Mouse (Mus musculus) lung, postnatal 0 days (tissue): ENCODE data around the gene Fam208b. TPM values are rescaled to one million over a fixed set of nuclear protein-coding genes. Genes with fewer than 3 reads are reported as not detected.

ENCODE experiments used
- ATAC-seq: fragments of 200-750 bp; cut with Nextera tagmentation; 2 replicates; pipeline ENCODE4 v1.8.0; 2017; ENCODE audit warnings: moderate library complexity
- DNase-seq: peaks from one replicate; pipeline ENCODE4 v3.0.0-alpha.2; 2016; ENCODE audit warnings: low spot score
- H3K27ac ChIP-seq: fragments of 300-500 bp; sonication (generic); 2 replicates; pipeline ENCODE4 v1.5.1; 2014; ENCODE audit warnings: antibody characterized with exemption, mild to moderate bottlenecking, low read length, mixed read lengths
- H3K27me3 ChIP-seq: fragments of 300-500 bp; sonication (generic); replicated peaks from 2 replicates; pipeline ENCODE4 v1.6.1; 2014; ENCODE audit warnings: low read length, mixed read lengths; ENCODE audit not compliant: insufficient read depth
- H3K36me3 ChIP-seq: fragments of 300-500 bp; sonication (generic); 2 replicates; pipeline ENCODE4 v1.6.1; 2014; ENCODE audit warnings: low read length, mixed read lengths; ENCODE audit not compliant: insufficient read depth
- H3K4me1 ChIP-seq: fragments of 300-500 bp; sonication (generic); 2 replicates; pipeline ENCODE4 v1.6.1; 2014; ENCODE audit warnings: antibody characterized with exemption, low read depth, low read length, mixed read lengths; ENCODE audit not compliant: insufficient read depth
- H3K4me2 ChIP-seq: fragments of 300-500 bp; sonication (generic); replicated peaks from 2 replicates; pipeline ENCODE4 v1.6.1; 2014; ENCODE audit warnings: low read depth, mild to moderate bottlenecking, low read length, moderate library complexity, mixed read lengths
- H3K4me3 ChIP-seq: fragments of 300-500 bp; sonication (generic); 2 replicates; pipeline ENCODE4 v1.5.1; 2014; ENCODE audit warnings: low read depth, low read length
- H3K9ac ChIP-seq: fragments of 300-500 bp; sonication (generic); replicated peaks from 2 replicates; pipeline ENCODE4 v1.6.1; 2014; ENCODE audit warnings: low read depth, mild to moderate bottlenecking
- H3K9me3 ChIP-seq: fragments of 300-500 bp; sonication (generic); 2 replicates; pipeline ENCODE4 v1.6.1; 2016; ENCODE audit warnings: low read length, mixed read lengths
- CTCF ChIP-seq: IDR thresholded peaks from 2 replicates; pipeline ENCODE4 v1.5.1; 2016; ENCODE audit warnings: antibody characterized with exemption, mild to moderate bottlenecking
- EP300 ChIP-seq: IDR thresholded peaks from 2 replicates; pipeline ENCODE4 v1.6.1; 2016; ENCODE audit warnings: antibody characterized with exemption, mild to moderate bottlenecking, control low read depth
- WGBS: fragments of 180-500 bp; shearing (Covaris S2); extraction: QIAGEN DNeasy Blood & Tissue Kit; methylation state at CpG from one replicate; pipeline ENCODE4 v1.1.7; 2014; 5-methylcytosine and 5-hydroxymethylcytosine counted together
- polyA plus RNA-seq: library from polyadenylated mRNA; unstranded; fragments of >200 nt; fragmentation: Nextera tagmentation; extraction: Ambion mirVana; gene quantifications from 2 replicates; pipeline ENCODE4 v1.2.1, GENCODE M21; 2015

Gene Fam208b
- 5.9 and 6.3 TPM in 2 replicates for polyA plus RNA-seq

DNA sequence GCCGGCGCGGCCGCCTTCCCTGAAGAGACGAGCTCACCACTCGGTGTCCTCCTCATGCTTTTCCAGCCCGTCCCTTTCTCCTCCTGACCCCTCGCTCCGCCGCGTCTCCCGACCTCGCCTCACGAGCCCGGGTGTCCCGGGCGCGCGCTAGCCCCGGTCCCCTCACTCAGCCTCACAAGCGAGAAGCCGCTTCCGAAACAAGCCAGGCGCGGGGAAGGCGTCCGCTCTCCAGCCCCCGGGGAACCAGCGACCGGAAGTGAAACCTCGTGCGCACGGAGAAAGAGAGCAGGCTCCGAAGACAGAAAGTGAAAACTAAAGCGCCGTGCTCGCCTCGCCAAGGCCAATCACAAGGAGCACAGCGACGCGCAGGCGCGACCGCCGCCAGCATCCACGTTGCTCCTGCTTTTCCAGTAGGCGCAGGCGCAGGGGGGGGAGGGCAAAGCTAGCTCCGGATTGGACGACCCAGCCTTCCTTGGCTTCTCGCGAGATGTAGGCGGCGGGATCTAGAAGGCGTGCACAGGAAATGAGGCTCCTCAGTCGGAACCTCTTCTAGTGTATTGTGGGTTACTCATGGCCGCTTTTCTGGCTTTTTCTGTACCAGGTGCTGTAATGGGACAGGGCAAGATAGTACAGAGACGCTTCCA is at the start of gene Fam208b:
Fam208b (minus strand) TSS at position 314 of the 644 bp plus-strand sequence.
- TF ChIP-seq EP300 (peak; percentile 84), CTCF (no peak)
- WGBS, result under 1% methylated on average over 55 of the region's 58 CpGs
- ATAC-seq (peak; percentile 99), DNase-seq (peak; percentile 100)
- H3K9ac ChIP-seq, result peak within 1 kb of the TSS; percentile 82
- H3K36me3 ChIP-seq, result no peaks in the 10 kb centered on the region
- H3K27ac ChIP-seq, result peak within 1 kb of the TSS; percentile 95
- no peaks in the 10 kb centered on the region for H3K9me3 ChIP-seq
- peak within 1 kb of the TSS; percentile 95 for H3K4me3 ChIP-seq
- no peaks in the 10 kb centered on the region for H3K27me3 ChIP-seq
- H3K4me1 ChIP-seq, result no peaks in the 10 kb centered on the region; the same call in 1 of the 2 replicates
- H3K4me2 ChIP-seq, result peak within 1 kb of the TSS; percentile 93

DNA sequence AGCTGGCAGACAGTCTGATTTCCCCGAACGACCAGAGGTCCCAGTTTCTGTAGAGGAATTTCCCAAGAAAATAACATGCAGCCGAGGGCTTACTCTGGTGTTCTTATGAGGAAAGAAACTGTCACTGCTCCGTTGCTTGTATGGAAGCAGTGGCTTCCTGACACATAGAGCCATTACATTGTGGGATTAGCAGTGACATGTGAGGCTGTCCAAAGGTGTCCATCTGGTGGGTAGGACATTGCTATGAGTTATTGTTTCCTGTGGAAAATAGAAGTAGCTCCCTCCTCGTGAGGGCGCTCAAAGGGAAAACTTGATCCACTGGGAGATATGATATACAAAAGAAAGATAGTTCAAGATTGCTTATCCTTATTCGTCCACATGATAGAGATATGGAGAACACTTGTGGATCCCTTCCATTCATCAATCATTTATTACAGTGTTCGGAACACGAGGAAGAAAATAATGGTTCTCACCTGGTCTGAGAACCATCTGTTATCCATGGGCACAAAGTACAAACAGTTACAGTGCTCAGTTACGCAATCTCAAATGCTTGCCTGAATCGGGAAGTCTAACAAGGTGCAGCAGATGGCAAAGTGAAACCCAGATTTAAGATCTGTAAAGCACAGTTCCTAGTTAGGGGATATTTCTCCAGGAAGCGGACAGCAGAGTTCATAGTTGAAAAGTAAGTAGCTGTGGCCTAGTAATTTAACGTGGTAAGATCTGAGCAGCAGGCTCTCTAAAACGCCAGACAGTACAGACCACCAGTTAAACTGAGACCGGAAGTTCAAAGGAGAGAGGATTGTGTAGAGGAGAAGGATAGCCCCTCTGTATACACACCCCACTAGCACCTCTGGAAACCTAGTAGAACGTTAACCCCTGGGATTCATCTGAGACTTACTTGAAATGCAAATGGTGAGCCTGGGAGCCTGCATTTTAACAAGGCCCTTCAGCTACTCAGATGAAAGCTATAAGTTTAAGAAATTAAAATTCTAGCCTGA is 48.6 kb upstream of the Fam208b start:
- H3K27ac ChIP-seq, result no peak overlapping the region
- no peak for TF ChIP-seq EP300
- no peak for TF ChIP-seq CTCF
- H3K9ac ChIP-seq, result no peak overlapping the region
- no peak overlapping the region for H3K4me2 ChIP-seq
- no peaks in the 10 kb centered on the region for H3K36me3 ChIP-seq
- no peak overlapping the region for H3K4me3 ChIP-seq
- no peaks in the 10 kb centered on the region for H3K9me3 ChIP-seq
- peak; percentile 48 for ATAC-seq
- no peaks in the 10 kb centered on the region for H3K27me3 ChIP-seq
- H3K4me1 ChIP-seq, result no peaks in the 10 kb centered on the region
- peak; percentile 67 for DNase-seq
- WGBS, result 46% methylated on average over 16 of the region's 16 CpGs

DNA sequence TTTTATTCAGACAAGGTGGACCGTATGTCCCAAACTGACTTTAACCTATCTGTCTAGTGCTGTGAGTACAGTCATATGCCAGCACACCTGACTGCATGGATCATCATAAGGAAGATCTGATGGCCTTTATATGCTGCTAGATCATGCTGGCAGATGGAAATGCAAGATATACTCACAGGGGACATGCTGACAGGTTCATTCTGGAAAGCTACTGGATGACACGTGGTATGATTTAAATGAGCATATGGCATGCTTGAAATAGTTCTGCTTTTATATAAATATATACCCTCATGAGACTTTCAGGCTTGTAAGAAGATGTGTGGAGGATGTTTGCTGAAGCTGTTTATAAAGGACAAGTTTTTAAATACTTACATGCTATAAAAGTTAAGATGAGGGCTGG is 43.5 kb upstream of the Fam208b start:
- Histone ChIP-seq H3K36me3 (peaks cover 4% of the 10 kb centered on the region; the same call in 1 of the 2 replicates), H3K4me2 (no peak overlapping the region), H3K4me3 (no peak overlapping the region), H3K4me1 (no peaks in the 10 kb centered on the region), H3K27ac (no peak overlapping the region), H3K9me3 (no peaks in the 10 kb centered on the region), H3K9ac (no peak overlapping the region), H3K27me3 (no peaks in the 10 kb centered on the region)
- no peak for ATAC-seq
- DNase-seq, result no peak
- 85% methylated on average over 2 of the region's 2 CpGs for WGBS
- no peak for TF ChIP-seq CTCF
- no peak for TF ChIP-seq EP300

DNA sequence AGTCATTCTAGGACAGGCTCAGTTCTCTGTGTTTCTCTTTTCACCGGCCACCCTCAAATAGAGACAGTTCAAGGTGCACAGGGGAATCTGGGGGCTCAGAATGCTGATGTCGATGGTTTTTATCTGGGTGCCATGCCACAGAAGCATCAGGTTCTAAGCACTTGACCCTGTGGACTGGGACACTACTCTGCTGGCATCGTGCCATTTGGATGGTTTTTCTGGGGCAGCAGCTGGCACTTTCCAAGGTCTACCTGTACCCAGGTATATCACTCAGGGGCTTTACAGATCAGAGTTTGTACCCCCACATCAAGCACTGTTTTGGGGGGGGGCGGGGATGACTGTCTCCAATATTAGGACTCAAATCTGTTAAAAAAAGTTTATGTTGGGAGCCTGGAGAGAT is 39.7 kb upstream of the Fam208b start:
- Histone ChIP-seq H3K27me3 (no peaks in the 10 kb centered on the region), H3K27ac (no peak overlapping the region), H3K9ac (no peak overlapping the region), H3K4me1 (0 out of 2 replicates have a peak, but pooled peaks cover 2% of the 10 kb centered on the region), H3K9me3 (no peaks in the 10 kb centered on the region), H3K4me2 (no peak overlapping the region), H3K36me3 (peaks cover 6% of the 10 kb centered on the region; the same call in 1 of the 2 replicates), H3K4me3 (no peak overlapping the region)
- no peak for TF ChIP-seq EP300
- no peak for TF ChIP-seq CTCF
- ATAC-seq (no peak), DNase-seq (no peak)
- 88% methylated on average over 4 of the region's 4 CpGs for WGBS

DNA sequence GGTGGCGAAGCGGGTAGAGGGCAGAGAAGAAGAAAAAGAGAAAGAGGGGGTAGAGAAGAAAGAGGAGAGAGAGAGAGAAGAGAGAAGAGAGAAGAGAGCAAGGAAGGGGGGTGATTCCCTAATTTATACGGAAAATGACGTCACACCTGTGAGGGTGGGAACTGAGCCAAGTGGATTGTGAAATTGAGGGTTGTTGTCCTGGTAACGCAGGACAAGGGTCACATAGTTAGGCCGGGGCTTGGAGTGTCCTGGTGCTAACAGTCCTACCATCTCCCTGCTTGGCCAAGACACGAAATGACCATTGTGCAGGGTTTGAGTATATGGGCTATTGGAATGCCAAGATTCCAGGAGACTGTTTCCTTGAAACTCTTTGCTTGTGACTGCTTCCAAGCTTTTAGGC is 35.7 kb upstream of the Fam208b start:
- DNase-seq (no peak), ATAC-seq (no peak)
- Histone ChIP-seq H3K9me3 (no peaks in the 10 kb centered on the region), H3K9ac (no peak overlapping the region), H3K4me2 (no peak overlapping the region), H3K4me3 (no peak overlapping the region), H3K27ac (no peak overlapping the region), H3K4me1 (0 out of 2 replicates have a peak, but pooled peaks cover 3% of the 10 kb centered on the region), H3K27me3 (no peaks in the 10 kb centered on the region), H3K36me3 (peaks cover 6% of the 10 kb centered on the region; the same call in 1 of the 2 replicates)
- TF ChIP-seq EP300 (no peak), CTCF (no peak)
- WGBS, result 63% methylated on average over 7 of the region's 7 CpGs

DNA sequence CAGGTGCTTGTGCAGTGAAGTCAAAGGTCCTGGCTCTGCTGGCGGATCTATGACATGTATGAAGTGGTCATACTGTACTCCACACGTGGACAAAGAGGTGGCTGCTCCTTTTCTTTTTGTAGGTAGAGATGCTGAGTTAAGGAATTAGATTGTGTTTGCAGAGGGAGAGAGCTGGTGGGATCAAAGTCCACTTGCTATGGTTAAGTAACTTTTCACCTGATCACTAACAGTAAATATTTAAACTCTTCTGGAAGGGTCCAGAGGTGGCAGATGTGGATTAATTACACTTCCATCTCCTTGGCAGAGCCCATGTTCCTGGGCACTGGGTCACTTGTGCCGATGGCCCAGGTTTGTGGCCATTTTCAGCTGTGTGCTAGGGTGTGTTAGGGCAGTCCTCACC is 35.0 kb upstream of the Fam208b start:
- no peak overlapping the region for H3K9ac ChIP-seq
- 0 out of 2 replicates have a peak, but pooled peaks cover 3% of the 10 kb centered on the region for H3K4me1 ChIP-seq
- H3K27me3 ChIP-seq, result no peaks in the 10 kb centered on the region
- H3K4me3 ChIP-seq, result no peak overlapping the region
- no peaks in the 10 kb centered on the region for H3K9me3 ChIP-seq
- peaks cover 6% of the 10 kb centered on the region; the same call in 1 of the 2 replicates for H3K36me3 ChIP-seq
- ATAC-seq, result peak; percentile 37
- TF ChIP-seq CTCF (no peak), EP300 (no peak)
- WGBS, result 45% methylated on average over 3 of the region's 3 CpGs
- H3K4me2 ChIP-seq, result no peak overlapping the region
- H3K27ac ChIP-seq, result peak overlapping the region; percentile 51; the same call in 1 of the 2 replicates
- DNase-seq, result no peak
